Mouse (Mus musculus): Measurements from ENCODE around the gene Kidins220. TPM values are rescaled to one million over a fixed set of nuclear protein-coding genes. Genes with fewer than 3 reads are reported as not detected.

The Kidins220 gene
- polyA plus RNA-seq (2016; fragmentation: Nextera tagmentation; extraction: Ambion mirVana): 80.0 and 88.1 TPM in 2 replicates

GRCm38 (mm10) chr12:24974446-24975114 is at the start of gene Kidins220:
TSS of gene Kidins220 (plus strand) at chr12:24974925.
- H3K9me3 ChIP-seq: no peaks in the 10 kb centered on the region
- H3K9ac ChIP-seq: peak within 1 kb of the TSS; percentile 71
- H3K4me1 ChIP-seq: peaks cover 18% of the 10 kb centered on the region
- H3K27ac ChIP-seq: peak within 1 kb of the TSS; percentile 93
- no peaks in the 10 kb centered on the region for H3K36me3 ChIP-seq (replicated peaks)
- WGBS: 15% methylated on average over 29 of the region's 29 CpGs
- peak; percentile 95 for ATAC-seq (ENCODE audit: low FRiP score)
- H3K4me2 ChIP-seq: peak within 1 kb of the TSS; percentile 58
- H3K27me3 ChIP-seq: no peaks in the 10 kb centered on the region
- H3K4me3 ChIP-seq (replicated peaks): peak within 1 kb of the TSS; percentile 85

GRCm38 (mm10) chr12:24925276-24925675 is 49.4 kb upstream of the Kidins220 start:
- Histone ChIP-seq H3K9me3 (no peaks in the 10 kb centered on the region), H3K4me1 (peaks cover 29% of the 10 kb centered on the region), H3K36me3 (replicated peaks) (peaks cover 13% of the 10 kb centered on the region; the same call in 1 of the 2 replicates), H3K4me3 (replicated peaks) (no peak overlapping the region), H3K27me3 (no peaks in the 10 kb centered on the region), H3K4me2 (no peak overlapping the region), H3K9ac (no peak overlapping the region), H3K27ac (no peak overlapping the region)
- 83% methylated on average over 5 of the region's 5 CpGs for WGBS
- ATAC-seq (ENCODE audit: low FRiP score): no peak

- peaks cover 13% of the 10 kb centered on the region; the same call in 1 of the 2 replicates for H3K36me3 ChIP-seq (replicated peaks)
- H3K27me3 ChIP-seq: no peaks in the 10 kb centered on the region
- H3K9ac ChIP-seq: no peak overlapping the region
- ATAC-seq (ENCODE audit: low FRiP score): no peak
- H3K9me3 ChIP-seq: no peaks in the 10 kb centered on the region
- no peak overlapping the region for H3K4me2 ChIP-seq
- 49% methylated on average over 4 of the region's 4 CpGs for WGBS
- H3K4me3 ChIP-seq (replicated peaks): no peak overlapping the region
- peaks cover 29% of the 10 kb centered on the region for H3K4me1 ChIP-seq
- H3K27ac ChIP-seq: no peak overlapping the region
Measured at GRCm38 (mm10) chr12:24925684-24926083, 49.0 kb upstream of the Kidins220 start.

GRCm38 (mm10) chr12:24928051-24928748 is 46.5 kb upstream of the Kidins220 start:
- Histone ChIP-seq H3K36me3 (replicated peaks) (peaks cover 13% of the 10 kb centered on the region; the same call in 1 of the 2 replicates), H3K27me3 (no peaks in the 10 kb centered on the region), H3K9me3 (no peaks in the 10 kb centered on the region), H3K4me3 (replicated peaks) (no peak overlapping the region), H3K27ac (peak overlapping the region; percentile 57), H3K4me2 (no peak overlapping the region), H3K9ac (no peak overlapping the region), H3K4me1 (peaks cover 43% of the 10 kb centered on the region)
- ATAC-seq (ENCODE audit: low FRiP score): 0 out of 2 replicates have a peak, but pooled peaks have one; percentile 41
- WGBS: 70% methylated on average over 18 of the region's 18 CpGs

- Histone ChIP-seq H3K27ac (peak overlapping the region; percentile 57; the same call in 1 of the 2 replicates), H3K4me2 (no peak overlapping the region), H3K9ac (no peak overlapping the region), H3K9me3 (no peaks in the 10 kb centered on the region), H3K4me3 (replicated peaks) (no peak overlapping the region), H3K27me3 (no peaks in the 10 kb centered on the region), H3K36me3 (replicated peaks) (peaks cover 13% of the 10 kb centered on the region; the same call in 1 of the 2 replicates), H3K4me1 (peaks cover 52% of the 10 kb centered on the region)
- WGBS: 82% methylated on average over 7 of the region's 7 CpGs
- no peak for ATAC-seq (ENCODE audit: low FRiP score)
Measured at GRCm38 (mm10) chr12:24929043-24929442, 45.7 kb upstream of the Kidins220 start.

- H3K4me3 ChIP-seq (replicated peaks): no peak overlapping the region
- no peaks in the 10 kb centered on the region for H3K9me3 ChIP-seq
- no peak overlapping the region for H3K9ac ChIP-seq
- peaks cover 47% of the 10 kb centered on the region for H3K4me1 ChIP-seq
- no peak for ATAC-seq (ENCODE audit: low FRiP score)
- 87% methylated on average over 3 of the region's 3 CpGs for WGBS
- no peak overlapping the region for H3K4me2 ChIP-seq
- peaks cover 13% of the 10 kb centered on the region; the same call in 1 of the 2 replicates for H3K36me3 ChIP-seq (replicated peaks)
- no peak overlapping the region for H3K27ac ChIP-seq
- H3K27me3 ChIP-seq: no peaks in the 10 kb centered on the region
Measured at GRCm38 (mm10) chr12:24930760-24931159, 44.0 kb upstream of the Kidins220 start.

- ATAC-seq (ENCODE audit: low FRiP score): no peak
- no peaks in the 10 kb centered on the region for H3K9me3 ChIP-seq
- H3K36me3 ChIP-seq (replicated peaks): peaks cover 9% of the 10 kb centered on the region; the same call in 1 of the 2 replicates
- no peak overlapping the region for H3K4me3 ChIP-seq (replicated peaks)
- H3K27me3 ChIP-seq: no peaks in the 10 kb centered on the region
- no peak overlapping the region for H3K27ac ChIP-seq
- no peak overlapping the region for H3K4me2 ChIP-seq
- 68% methylated on average over 6 of the region's 6 CpGs for WGBS
- H3K4me1 ChIP-seq: peaks cover 47% of the 10 kb centered on the region
- H3K9ac ChIP-seq: no peak overlapping the region
Measured at GRCm38 (mm10) chr12:24932120-24932519, 42.6 kb upstream of the Kidins220 start.

- Histone ChIP-seq H3K27me3 (no peaks in the 10 kb centered on the region), H3K9me3 (no peaks in the 10 kb centered on the region), H3K4me2 (no peak overlapping the region), H3K9ac (no peak overlapping the region), H3K27ac (0 out of 2 replicates have a peak overlapping the region, but pooled peaks have one; percentile 20), H3K36me3 (replicated peaks) (peaks cover 8% of the 10 kb centered on the region; the same call in 1 of the 2 replicates), H3K4me1 (peaks cover 38% of the 10 kb centered on the region), H3K4me3 (replicated peaks) (no peak overlapping the region)
- WGBS: 91% methylated on average over 1 of the region's 1 CpGs
- ATAC-seq (ENCODE audit: low FRiP score): no peak
Measured at GRCm38 (mm10) chr12:24933206-24933775, 41.4 kb upstream of the Kidins220 start.

- Histone ChIP-seq H3K9me3 (no peaks in the 10 kb centered on the region), H3K4me1 (peaks cover 31% of the 10 kb centered on the region), H3K4me3 (replicated peaks) (no peak overlapping the region), H3K27ac (no peak overlapping the region), H3K36me3 (replicated peaks) (0 out of 2 replicates have a peak, but pooled peaks cover 1% of the 10 kb centered on the region), H3K4me2 (no peak overlapping the region), H3K9ac (no peak overlapping the region), H3K27me3 (no peaks in the 10 kb centered on the region)
- 90% methylated on average over 3 of the region's 3 CpGs for WGBS
- no peak for ATAC-seq (ENCODE audit: low FRiP score)
Measured at GRCm38 (mm10) chr12:24933996-24934395, 40.7 kb upstream of the Kidins220 start.

- H3K36me3 ChIP-seq (replicated peaks): peaks cover 18% of the 10 kb centered on the region
- no peak overlapping the region for H3K4me3 ChIP-seq (replicated peaks)
- H3K9ac ChIP-seq: no peak overlapping the region
- ATAC-seq (ENCODE audit: low FRiP score): no peak
- no peaks in the 10 kb centered on the region for H3K9me3 ChIP-seq
- H3K27me3 ChIP-seq: no peaks in the 10 kb centered on the region
- H3K27ac ChIP-seq: no peak overlapping the region
- H3K4me2 ChIP-seq: no peak overlapping the region
- H3K4me1 ChIP-seq: peaks cover 25% of the 10 kb centered on the region
- 79% methylated on average over 1 of the region's 1 CpGs for WGBS
Measured at GRCm38 (mm10) chr12:24936281-24936680, 38.4 kb upstream of the Kidins220 start.

GRCm38 (mm10) chr12:24939372-24939771 is 35.4 kb upstream of the Kidins220 start:
- ATAC-seq (ENCODE audit: low FRiP score): no peak
- H3K4me1 ChIP-seq: no peaks in the 10 kb centered on the region; the same call in 1 of the 2 replicates
- no peak overlapping the region for H3K27ac ChIP-seq
- peaks cover 29% of the 10 kb centered on the region for H3K36me3 ChIP-seq (replicated peaks)
- H3K4me3 ChIP-seq (replicated peaks): no peak overlapping the region
- no peak overlapping the region for H3K9ac ChIP-seq
- no peaks in the 10 kb centered on the region for H3K9me3 ChIP-seq
- H3K4me2 ChIP-seq: no peak overlapping the region
- 89% methylated on average over 8 of the region's 8 CpGs for WGBS
- no peaks in the 10 kb centered on the region for H3K27me3 ChIP-seq

- 91% methylated on average over 9 of the region's 9 CpGs for WGBS
- ATAC-seq (ENCODE audit: low FRiP score): no peak
Measured at GRCm38 (mm10) chr12:24942619-24943287, 32.0 kb upstream of the Kidins220 start.

More at GRCm38 (mm10) chr12:24942619-24943287, 32.0 kb upstream of the Kidins220 start:
- Histone ChIP-seq H3K4me2 (no peak overlapping the region), H3K36me3 (replicated peaks) (peaks cover 34% of the 10 kb centered on the region), H3K9ac (no peak overlapping the region), H3K27me3 (no peaks in the 10 kb centered on the region), H3K27ac (no peak overlapping the region), H3K4me1 (no peaks in the 10 kb centered on the region), H3K9me3 (no peaks in the 10 kb centered on the region), H3K4me3 (replicated peaks) (no peak overlapping the region)

All from forebrain, embryonic 12.5 days (tissue).